29 mouse cellular contexts compared by ENCODE assay signal in genomic region chr3:79061426-79061825, GRCm38 (mm10).
DNase-seq lines count a peak whose midpoint lies in the region; ATAC-seq and TF ChIP-seq lines count a peak whose summit lies in the region.
"Had no signal": no experiment of that assay in that cellular context is flagged by ENCODE, and none has a peak within 500 bp of the region (broad histone marks: within the 10 kb centered on the region; RNA-seq: fewer than 3 reads in every experiment).

No protein-coding gene starts in this region.

- no peaks in the 10 kb centered on the region for H3K4me1 ChIP-seq in midbrain, embryonic 11.5 days (ENCODE audit: control insufficient read depth, insufficient read depth, low read length)
- no peaks in the 10 kb centered on the region for H3K4me1 ChIP-seq in midbrain, embryonic 15.5 days
- H3K4me1 ChIP-seq in liver, embryonic 14.5 days (replicated peaks; ENCODE audit: control insufficient read depth in 2 of 2, insufficient read depth in 2 of 2, low read length in 1 of 2), result 0 out of 4 replicates have a peak, but pooled peaks cover 0 to 2% of the 10 kb centered on the region in 2 experiments
- H3K4me1 ChIP-seq in cerebellum, adult 2 months (ENCODE audit: control insufficient read depth, insufficient read depth, low read length), result no peaks in the 10 kb centered on the region
- H3K4me1 ChIP-seq: embryonic facial prominence, embryonic 13.5 days; megakaryocyte, embryonic 14.5 days had no signal

- DNase-seq in heart, adult 11 months, result peak; percentile 52
- no peak for DNase-seq in heart, postnatal 14 days
- DNase-seq in midbrain, embryonic 11.5 days (ENCODE audit: low spot score, missing footprints), result peak; percentile 70
- DNase-seq in liver, embryonic 14.5 days (ENCODE audit: low read depth in 3 of 3, low spot score in 3 of 3), result no peak
- DNase-seq in cerebellum, adult 9-10 months, result no peak
- DNase-seq in cerebellum, adult 2 months, result no peak
- DNase-seq: adrenal gland, adult 8-10 months; cerebellum, adult 8-10 months; cerebellum, postnatal 36 days; gastrocnemius, postnatal 14 days; kidney, adult 9 months; kidney, postnatal 10 days; left cerebral cortex, postnatal 4 days; lung, embryonic 14.5 days; lung, postnatal 14 days; midbrain, embryonic 14.5 days; right cerebral cortex, adult 18-20 months; spleen, adult 18-20 months; thymus, adult 18-20 months; thymus, postnatal 36 days had no signal

- no peak for TF ChIP-seq POLR2A in cerebellum, adult 2 months (IDR thresholded peaks at IDR 0.05; ENCODE audit: borderline replicate concordance, insufficient read depth, low read length)

- no peak overlapping the region for H3K27ac ChIP-seq in midbrain, embryonic 11.5 days (ENCODE audit: low read depth, low read length)
- H3K27ac ChIP-seq in midbrain, embryonic 15.5 days, result no peak overlapping the region
- no peak overlapping the region for H3K27ac ChIP-seq in liver, embryonic 14.5 days
- no peak overlapping the region for H3K27ac ChIP-seq in cerebellum, adult 2 months (ENCODE audit: insufficient read depth, low read length)
- H3K27ac ChIP-seq: embryonic facial prominence, embryonic 13.5 days; hindbrain, embryonic 14.5 days; stomach, postnatal 0 days had no signal

- intact Hi-C loops in heart, postnatal 14 days (cut with DNase I), result no loop called here

- no peaks in the 10 kb centered on the region for H3K9me3 ChIP-seq in midbrain, embryonic 11.5 days (ENCODE audit: control insufficient read depth, low read length)
- no peaks in the 10 kb centered on the region for H3K9me3 ChIP-seq in midbrain, embryonic 15.5 days
- H3K9me3 ChIP-seq in liver, embryonic 14.5 days (ENCODE audit: control insufficient read depth, low read length), result no peaks in the 10 kb centered on the region
- H3K9me3 ChIP-seq: embryonic facial prominence, embryonic 13.5 days; heart, embryonic 12.5 days; megakaryocyte, embryonic 14.5 days had no signal

- H3K36me3 ChIP-seq in midbrain, embryonic 11.5 days (ENCODE audit: control insufficient read depth, insufficient read depth, low read length), result 0 out of 2 replicates have a peak, but pooled peaks cover under 1% of the 10 kb centered on the region
- H3K36me3 ChIP-seq in midbrain, embryonic 15.5 days (replicated peaks), result peaks cover 12% of the 10 kb centered on the region
- H3K36me3 ChIP-seq in liver, embryonic 14.5 days (replicated peaks; ENCODE audit: control insufficient read depth, insufficient read depth, low read depth), result no peaks in the 10 kb centered on the region

- no peak overlapping the region for H3K4me2 ChIP-seq in midbrain, embryonic 11.5 days
- H3K4me2 ChIP-seq in midbrain, embryonic 15.5 days, result no peak overlapping the region
- H3K4me2 ChIP-seq in liver, embryonic 14.5 days (ENCODE audit: low read depth), result no peak overlapping the region
- H3K4me2 ChIP-seq: embryonic facial prominence, embryonic 13.5 days; heart, embryonic 12.5 days; hindbrain, embryonic 14.5 days; lung, embryonic 14.5 days had no signal

- no peak for ATAC-seq in midbrain, embryonic 11.5 days (ENCODE audit: low FRiP score)
- no peak for ATAC-seq in midbrain, embryonic 15.5 days (replicated peaks)
- ATAC-seq in liver, embryonic 14.5 days (ENCODE audit: insufficient read depth), result peak; percentile 65; the same call in 1 of the 2 replicates
- ATAC-seq in megakaryocyte-erythroid progenitor cell, adult 5-6 weeks (replicated peaks; ENCODE audit: low FRiP score, low TSS enrichment, poor library complexity, severe bottlenecking), result peak; percentile 99
- ATAC-seq: forebrain, embryonic 16.5 days; intestine, postnatal 0 days had no signal

- 94% methylated on average over 6 of the region's 6 CpGs for WGBS in midbrain, embryonic 11.5 days
- WGBS in midbrain, embryonic 15.5 days, result 92% methylated on average over 6 of the region's 6 CpGs
- 16% methylated on average over 6 of the region's 6 CpGs for WGBS in liver, embryonic 14.5 days (ENCODE audit: insufficient replicate concordance)
- 73% methylated on average over 6 of the region's 6 CpGs for WGBS in cerebellum, adult 2 months

- no peak overlapping the region for H3K9ac ChIP-seq in midbrain, embryonic 11.5 days (ENCODE audit: low read length)
- no peak overlapping the region for H3K9ac ChIP-seq in midbrain, embryonic 15.5 days
- H3K9ac ChIP-seq in liver, embryonic 14.5 days (replicated peaks), result no peak overlapping the region
- H3K9ac ChIP-seq: embryonic facial prominence, embryonic 13.5 days; heart, embryonic 12.5 days; hindbrain, embryonic 14.5 days; lung, embryonic 14.5 days had no signal

- no peak overlapping the region for H3K4me3 ChIP-seq in midbrain, embryonic 11.5 days (ENCODE audit: low read depth, low read length)
- H3K4me3 ChIP-seq in midbrain, embryonic 15.5 days, result no peak overlapping the region
- no peak overlapping the region for H3K4me3 ChIP-seq in liver, embryonic 14.5 days (ENCODE audit: insufficient read depth in 1 of 2, low read depth in 2 of 2, low read length in 2 of 2)
- H3K4me3 ChIP-seq in cerebellum, adult 2 months (replicated peaks; ENCODE audit: insufficient read depth, low read depth, low read length), result no peak overlapping the region
- H3K4me3 ChIP-seq: embryonic facial prominence, embryonic 13.5 days; heart, embryonic 12.5 days; megakaryocyte, embryonic 14.5 days had no signal

- peak; percentile 89 for TF ChIP-seq EP300 in liver, embryonic 14.5 days (IDR thresholded peaks at IDR 0.05; ENCODE audit: low read depth)

- no peaks in the 10 kb centered on the region for H3K27me3 ChIP-seq in midbrain, embryonic 11.5 days (ENCODE audit: control insufficient read depth, insufficient read depth, low read length)
- H3K27me3 ChIP-seq in midbrain, embryonic 15.5 days (replicated peaks), result no peaks in the 10 kb centered on the region
- no peaks in the 10 kb centered on the region for H3K27me3 ChIP-seq in liver, embryonic 14.5 days (ENCODE audit: control insufficient read depth, insufficient read depth, low read length)
- no peaks in the 10 kb centered on the region for H3K27me3 ChIP-seq in cerebellum, adult 2 months (ENCODE audit: control insufficient read depth, insufficient read depth, low read length)
- H3K27me3 ChIP-seq: embryonic facial prominence, embryonic 13.5 days; heart, embryonic 12.5 days; megakaryocyte, embryonic 14.5 days had no signal

- TF ChIP-seq CTCF in liver, embryonic 14.5 days (IDR thresholded peaks at IDR 0.05; ENCODE audit: low read depth), result no peak
- no peak for TF ChIP-seq CTCF in cerebellum, adult 2 months (IDR thresholded peaks at IDR 0.05; ENCODE audit: borderline replicate concordance, insufficient read depth, low read depth, low read length)

Comparison
In these comparisons a context has a peak if more than half of its experiments do, and no peak if none do; other contexts are left out.
1. DNase-seq: peak in heart, adult 11 months (single experiment) and midbrain, embryonic 11.5 days (single experiment); none in heart, postnatal 14 days (0 of 2), liver, embryonic 14.5 days (0 of 3), cerebellum, adult 9-10 months (single experiment) and cerebellum, adult 2 months (0 of 2).
2. ATAC-seq: peak in liver, embryonic 14.5 days (single experiment) and megakaryocyte-erythroid progenitor cell, adult 5-6 weeks (single experiment); none in midbrain, embryonic 11.5 days (single experiment) and midbrain, embryonic 15.5 days (single experiment).